Mouse (Mus musculus): ENCODE data around the gene Cd59a. TPM values are rescaled to one million over a fixed set of nuclear protein-coding genes. Genes with fewer than 3 reads are reported as not detected.
"Not testable (repeated sequence)": the region's sequence is repeated elsewhere in the genome, so short reads cannot be mapped to it uniquely, and the experiment has no call there.

Cd59a gene
- polyA plus RNA-seq (2012; rRNA removed): 31.7 and 76.2 TPM in 2 replicates

- peak; percentile 41 for DNase-seq (ENCODE audit: low read depth)
Measured at GRCm38 (mm10) chr2:104095741-104096213, at the start of gene Cd59a. Gene Cd59a, plus strand, starts transcription at chr2:104095801.

GRCm38 (mm10) chr2:104058381-104058780, 37.2 kb upstream of the Cd59a start:
- DNase-seq (ENCODE audit: low read depth): no peak

- no peak for DNase-seq (ENCODE audit: low read depth)
Measured at GRCm38 (mm10) chr2:104058954-104059353, 36.6 kb upstream of the Cd59a start.

- DNase-seq (ENCODE audit: low read depth): no peak
Measured at GRCm38 (mm10) chr2:104059786-104060185, 35.8 kb upstream of the Cd59a start.

- DNase-seq (ENCODE audit: low read depth): no peak
Measured at GRCm38 (mm10) chr2:104060996-104061395, 34.6 kb upstream of the Cd59a start.

- no peak for DNase-seq (ENCODE audit: low read depth)
Measured at GRCm38 (mm10) chr2:104062665-104063064, 32.9 kb upstream of the Cd59a start.

GRCm38 (mm10) chr2:104064152-104064551, 31.4 kb upstream of the Cd59a start:
- DNase-seq (ENCODE audit: low read depth): no peak

GRCm38 (mm10) chr2:104065526-104065925, 30.1 kb upstream of the Cd59a start, which contains the start of gene Gm10912:
Gene Gm10912, plus strand, starts transcription at chr2:104065826.
- not testable (repeated sequence) for DNase-seq (ENCODE audit: low read depth)

- not testable (repeated sequence) for DNase-seq (ENCODE audit: low read depth)
Measured at GRCm38 (mm10) chr2:104068450-104068849, 27.2 kb upstream of the Cd59a start, which contains the start of gene Gm10799. Gene Gm10799, minus strand, starts transcription at chr2:104068550.

GRCm38 (mm10) chr2:104069704-104070185, 25.9 kb upstream of the Cd59a start, which contains the start of gene Cd59b:
Gene Cd59b, plus strand, starts transcription at chr2:104069849.
- DNase-seq (ENCODE audit: low read depth): peak; percentile 22

GRCm38 (mm10) chr2:104078285-104078684, 17.3 kb upstream of the Cd59a start:
- DNase-seq (ENCODE audit: low read depth): not testable (repeated sequence)

GRCm38 (mm10) chr2:104081436-104082050, 14.1 kb upstream of the Cd59a start:
- not testable (repeated sequence) for DNase-seq (ENCODE audit: low read depth)

- DNase-seq (ENCODE audit: low read depth): no peak
Measured at GRCm38 (mm10) chr2:104082474-104082873, 13.1 kb upstream of the Cd59a start.

GRCm38 (mm10) chr2:104084027-104084426, 11.6 kb upstream of the Cd59a start:
- DNase-seq (ENCODE audit: low read depth): not testable (repeated sequence)

GRCm38 (mm10) chr2:104087562-104087961, 8.0 kb upstream of the Cd59a start:
- DNase-seq (ENCODE audit: low read depth): not testable (repeated sequence)

GRCm38 (mm10) chr2:104093305-104093704, 2.3 kb upstream of the Cd59a start:
- DNase-seq (ENCODE audit: low read depth): no peak

GRCm38 (mm10) chr2:104096256-104096655, 655 bp downstream of the Cd59a start:
- DNase-seq (ENCODE audit: low read depth): no peak

- DNase-seq (ENCODE audit: low read depth): not testable (repeated sequence)
Measured at GRCm38 (mm10) chr2:104096796-104097195, 1.2 kb downstream of the Cd59a start.

- DNase-seq (ENCODE audit: low read depth): not testable (repeated sequence)
Measured at GRCm38 (mm10) chr2:104097396-104097795, 1.8 kb downstream of the Cd59a start.

GRCm38 (mm10) chr2:104098529-104099230, 3.1 kb downstream of the Cd59a start:
- no peak for DNase-seq (ENCODE audit: low read depth)

- no peak for DNase-seq (ENCODE audit: low read depth)
Measured at GRCm38 (mm10) chr2:104099231-104099585, 3.6 kb downstream of the Cd59a start.

GRCm38 (mm10) chr2:104099946-104100345, 4.3 kb downstream of the Cd59a start:
- DNase-seq (ENCODE audit: low read depth): no peak

- no peak for DNase-seq (ENCODE audit: low read depth)
Measured at GRCm38 (mm10) chr2:104104800-104105199, 9.2 kb downstream of the Cd59a start.

All from gonadal fat pad, adult 2 months (tissue).